Mouse (Mus musculus): ENCODE results near the gene Gm8122.
"Not testable (repeated sequence)": the region's sequence is repeated elsewhere in the genome, so short reads cannot be mapped to it uniquely, and the experiment has no call there.

Gene Gm8122

DNA sequence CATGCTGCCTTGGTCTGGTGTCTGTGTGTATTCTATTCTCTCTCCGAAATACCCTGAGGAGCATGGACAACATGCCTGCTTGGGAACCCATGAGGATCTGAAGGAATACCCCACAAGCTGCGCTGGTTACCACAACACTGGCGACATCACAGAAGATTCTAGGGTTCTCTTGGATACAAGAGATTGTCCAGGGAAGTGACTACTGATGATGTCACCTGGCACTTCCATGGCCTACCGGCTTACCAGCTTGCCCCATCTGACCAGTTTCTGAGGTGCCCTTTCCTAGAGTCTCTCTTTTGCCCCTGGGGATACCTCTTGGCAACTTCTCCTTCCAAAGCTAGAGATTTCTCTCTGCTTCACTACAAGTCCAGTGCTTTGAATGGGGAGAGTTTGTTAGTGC is at the start of gene Gm8122:
Gene Gm8122, minus strand, starts transcription at position 101 of the 400 bp plus-strand sequence.
- DNase-seq (ENCODE audit: low spot score) = not testable (repeated sequence)

DNA sequence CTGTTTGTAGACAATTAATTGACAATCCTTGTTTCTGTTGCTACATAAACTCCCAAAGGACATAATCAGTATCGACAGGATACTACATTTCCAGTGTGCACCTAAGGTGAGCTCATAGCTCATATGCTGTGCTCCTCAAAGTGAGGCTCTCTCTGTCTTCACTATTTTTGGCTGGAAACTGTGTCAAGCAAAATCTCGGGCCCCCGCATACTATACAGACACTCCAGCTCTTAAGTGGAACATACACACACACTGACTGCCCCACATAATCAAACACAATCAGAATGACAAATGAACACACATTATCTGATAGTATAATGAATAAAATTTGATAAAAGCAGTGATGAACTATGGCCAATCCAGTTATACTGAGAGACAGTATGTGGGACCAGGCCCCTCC is 43.6 kb upstream of the Gm8122 start:
- DNase-seq (ENCODE audit: low spot score) = not testable (repeated sequence)

DNA sequence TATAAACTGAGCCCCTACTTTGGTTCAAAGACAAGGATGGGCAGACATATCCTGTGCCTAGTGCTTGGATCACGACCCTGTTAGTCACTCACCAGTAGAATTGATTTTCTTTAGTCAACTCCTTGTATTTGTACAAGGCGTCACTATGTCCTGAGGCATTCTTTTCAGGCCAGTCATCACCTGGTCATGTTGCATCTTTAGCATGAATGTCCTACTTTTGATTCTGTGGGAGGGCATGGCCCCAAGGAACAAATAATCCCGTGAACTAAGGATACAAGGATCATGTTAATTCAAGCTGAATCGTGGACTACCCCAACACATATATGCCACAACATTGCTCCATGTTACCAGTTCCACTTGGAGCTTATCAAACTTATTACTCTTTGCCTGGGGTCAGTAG is 43.0 kb upstream of the Gm8122 start:
- DNase-seq (ENCODE audit: low spot score) = not testable (repeated sequence)

DNA sequence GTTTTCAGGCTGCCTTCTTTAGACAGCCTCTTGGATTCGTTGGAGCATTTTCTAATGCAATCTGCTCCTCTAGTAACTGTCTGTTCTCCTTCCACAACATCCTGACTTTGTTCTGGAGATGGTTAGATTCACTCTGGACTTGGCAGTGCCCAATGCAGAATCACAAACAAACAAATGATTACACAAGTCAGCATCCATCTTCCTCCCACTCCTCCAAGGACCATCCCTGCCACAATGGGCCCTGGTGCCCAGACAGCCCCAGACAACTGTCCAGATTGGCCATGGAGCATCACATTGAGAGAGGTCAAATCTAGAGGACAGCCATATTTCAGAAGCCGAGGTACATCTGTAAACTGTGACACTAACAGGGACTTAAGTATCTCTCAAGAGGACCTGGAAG is 42.4 kb upstream of the Gm8122 start:
- not testable (repeated sequence) for DNase-seq (ENCODE audit: low spot score)

DNA sequence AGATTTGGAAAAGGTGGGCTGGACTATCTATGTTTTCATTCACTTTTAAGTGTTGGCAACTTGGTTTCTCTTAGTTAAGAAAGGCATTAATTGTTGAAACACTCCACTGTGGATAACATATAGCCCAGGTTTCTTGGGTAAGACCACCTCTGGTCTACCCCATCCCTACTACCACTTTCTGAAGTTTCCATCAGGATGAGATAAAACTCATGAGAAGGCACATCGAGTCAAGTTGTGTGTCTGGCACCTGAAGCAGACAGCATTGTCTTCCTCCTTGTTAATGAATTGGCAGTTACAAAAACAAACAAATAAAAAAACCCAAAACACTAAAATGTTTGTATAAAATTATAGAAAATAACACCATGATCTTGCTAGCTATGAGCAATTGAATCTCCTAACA is 40.6 kb upstream of the Gm8122 start:
- DNase-seq (ENCODE audit: low spot score) = not testable (repeated sequence)

DNA sequence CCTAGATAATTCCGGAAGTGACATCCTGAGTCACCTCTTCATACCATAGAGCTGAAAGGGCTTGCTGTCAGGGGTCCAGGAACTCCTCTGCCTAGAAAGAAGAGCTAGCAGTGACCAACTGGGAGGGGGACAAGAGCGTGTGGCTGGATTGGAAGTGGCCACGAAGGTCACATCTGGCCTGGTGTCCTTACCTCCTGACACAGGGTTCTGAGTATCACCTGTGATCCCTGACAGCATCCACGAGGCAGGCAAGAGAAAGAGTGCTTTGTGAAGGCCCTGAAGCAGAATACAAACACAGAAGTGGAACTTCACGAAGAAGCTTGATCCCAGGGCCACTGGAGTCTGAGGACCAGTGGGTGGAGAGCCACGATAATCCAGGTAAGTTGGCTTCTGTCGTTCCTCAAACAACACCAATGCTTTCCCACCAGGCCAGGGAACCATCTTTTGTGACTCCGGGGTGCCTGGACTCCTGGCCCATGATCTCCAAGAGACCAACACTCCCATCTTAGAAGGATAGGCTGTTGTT is 39.9 kb upstream of the Gm8122 start, which contains the start of gene Gm9732:
Gene Gm9732, plus strand, starts transcription at position 51 of the 526 bp plus-strand sequence.
- peak; percentile 47 for DNase-seq (ENCODE audit: low spot score)

DNA sequence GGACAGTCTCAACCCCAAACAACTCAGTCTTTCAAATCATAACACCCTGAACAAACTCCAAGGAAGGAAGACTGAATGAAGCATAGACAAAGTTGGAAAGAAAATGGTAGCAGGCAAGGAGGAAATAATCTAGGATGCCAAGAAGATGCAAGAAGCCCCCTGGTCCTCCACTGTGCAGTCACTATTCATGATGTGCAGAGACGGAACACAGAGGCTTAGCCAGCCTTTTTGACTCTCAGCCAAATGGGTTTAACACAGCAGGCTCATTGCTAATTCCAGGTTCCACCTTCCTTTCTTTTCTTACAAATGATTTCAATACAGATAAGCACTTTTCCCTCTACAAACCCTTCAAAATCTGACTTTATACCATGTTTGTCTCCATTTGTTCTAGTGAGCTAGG is 38.1 kb upstream of the Gm8122 start:
- not testable (repeated sequence) for DNase-seq (ENCODE audit: low spot score)

DNA sequence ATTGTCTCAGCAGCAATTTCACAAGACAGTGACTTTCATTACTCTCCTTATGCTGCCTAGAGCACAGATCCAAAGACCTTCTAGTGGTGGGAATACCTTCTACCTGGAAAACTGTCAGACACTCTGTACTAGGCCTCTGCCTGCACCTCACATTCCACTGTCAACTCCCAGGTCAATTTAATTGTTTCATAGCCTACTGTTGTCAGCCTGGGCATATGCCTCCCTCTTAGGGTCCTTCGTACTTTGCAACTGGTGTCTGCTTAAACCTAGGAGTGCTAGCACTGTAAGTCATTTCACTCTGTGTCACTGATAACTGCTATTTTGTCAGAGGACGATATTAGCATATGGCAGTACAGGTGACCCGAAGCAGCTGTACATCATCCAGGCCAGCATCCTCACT is 34.1 kb upstream of the Gm8122 start:
- DNase-seq (ENCODE audit: low spot score) = not testable (repeated sequence)

DNA sequence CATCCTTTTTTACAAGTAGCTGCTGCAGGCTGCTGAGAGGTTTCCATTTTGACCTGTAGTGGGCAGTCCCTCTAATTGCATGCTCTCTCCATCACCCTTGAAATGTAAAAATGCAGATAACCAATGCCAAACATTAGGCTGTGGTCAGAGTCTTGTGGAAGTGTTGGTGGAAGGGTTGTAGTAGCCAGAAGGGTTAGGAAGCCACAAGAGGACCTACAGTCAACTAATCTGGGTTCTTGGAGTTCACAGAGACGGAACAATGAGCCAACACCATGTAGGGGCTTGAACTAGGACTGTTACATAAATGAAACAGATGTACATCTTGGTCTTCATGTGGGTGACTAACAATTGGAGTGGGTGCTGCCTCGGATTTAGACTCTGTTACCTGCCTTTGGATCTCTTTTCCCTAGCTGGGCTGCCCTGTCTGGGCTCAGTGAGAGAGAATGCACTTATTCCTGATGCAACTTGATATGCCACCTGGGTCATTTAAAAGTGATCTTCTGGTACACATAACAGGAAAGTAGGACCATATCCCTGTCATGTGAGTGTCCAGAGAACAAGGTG is 33.5 kb upstream of the Gm8122 start:
- not testable (repeated sequence) for DNase-seq (ENCODE audit: low spot score)

DNA sequence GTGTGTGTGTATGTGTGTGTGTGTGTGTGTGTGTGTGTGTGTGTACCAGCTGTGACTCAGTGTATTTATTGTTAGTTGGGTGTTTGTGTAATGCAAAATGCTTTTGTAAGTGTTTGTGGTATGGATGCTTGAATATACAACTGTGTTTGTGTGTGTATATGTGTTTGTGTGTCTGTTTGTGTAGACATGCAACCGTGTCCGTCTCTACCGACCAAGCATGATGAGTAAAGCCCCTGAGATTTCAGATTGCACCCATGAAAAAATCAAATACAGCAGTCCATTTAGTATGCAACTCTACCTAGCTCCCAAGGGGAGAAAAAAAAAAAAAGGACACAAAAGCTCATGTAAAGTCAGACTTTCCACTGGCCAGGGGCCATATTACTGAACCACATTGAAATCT is 28.3 kb upstream of the Gm8122 start:
- DNase-seq (ENCODE audit: low spot score) = not testable (repeated sequence)

DNA sequence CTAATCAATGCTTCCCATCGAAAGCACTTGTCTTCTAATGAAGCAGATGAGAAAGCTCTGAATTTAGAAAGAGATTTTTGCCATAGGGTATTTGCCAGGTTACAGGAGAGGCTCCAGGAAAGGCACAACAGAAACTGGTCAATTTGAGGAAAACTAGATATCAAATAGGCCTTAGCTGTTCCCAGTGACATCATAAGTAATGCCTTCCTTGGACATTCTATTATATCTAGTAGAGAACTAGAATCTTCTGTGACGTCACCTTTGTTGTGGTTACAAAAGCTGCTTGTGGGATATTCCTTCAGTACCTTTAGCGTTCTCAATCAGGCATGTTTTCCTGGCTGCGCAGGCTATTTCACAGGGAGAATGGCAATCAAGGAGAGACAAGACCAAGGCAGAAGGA is 23.2 kb upstream of the Gm8122 start, which contains the start of gene Gm8126:
Gene Gm8126, plus strand, starts transcription at position 301 of the 400 bp plus-strand sequence.
- not testable (repeated sequence) for DNase-seq (ENCODE audit: low spot score)

DNA sequence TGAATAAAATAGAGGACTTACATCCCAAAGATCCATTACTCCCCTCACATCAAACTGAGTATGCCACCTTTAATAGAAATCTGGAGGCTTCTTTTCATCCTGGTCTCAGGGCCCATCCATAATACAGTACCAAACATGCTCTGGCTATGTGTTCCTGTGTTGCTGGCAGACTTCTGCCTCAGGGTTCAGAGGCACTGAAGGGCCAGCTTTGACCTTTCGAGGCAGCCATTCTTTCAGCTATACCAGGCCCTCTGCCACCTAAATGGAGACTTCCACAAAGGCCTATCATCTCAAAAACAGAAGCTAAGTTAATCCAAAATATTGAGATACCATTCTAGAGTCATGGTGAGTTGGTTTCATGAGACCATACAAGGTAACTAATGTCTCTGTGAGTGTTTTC is 21.4 kb upstream of the Gm8122 start:
- DNase-seq (ENCODE audit: low spot score) = not testable (repeated sequence)

DNA sequence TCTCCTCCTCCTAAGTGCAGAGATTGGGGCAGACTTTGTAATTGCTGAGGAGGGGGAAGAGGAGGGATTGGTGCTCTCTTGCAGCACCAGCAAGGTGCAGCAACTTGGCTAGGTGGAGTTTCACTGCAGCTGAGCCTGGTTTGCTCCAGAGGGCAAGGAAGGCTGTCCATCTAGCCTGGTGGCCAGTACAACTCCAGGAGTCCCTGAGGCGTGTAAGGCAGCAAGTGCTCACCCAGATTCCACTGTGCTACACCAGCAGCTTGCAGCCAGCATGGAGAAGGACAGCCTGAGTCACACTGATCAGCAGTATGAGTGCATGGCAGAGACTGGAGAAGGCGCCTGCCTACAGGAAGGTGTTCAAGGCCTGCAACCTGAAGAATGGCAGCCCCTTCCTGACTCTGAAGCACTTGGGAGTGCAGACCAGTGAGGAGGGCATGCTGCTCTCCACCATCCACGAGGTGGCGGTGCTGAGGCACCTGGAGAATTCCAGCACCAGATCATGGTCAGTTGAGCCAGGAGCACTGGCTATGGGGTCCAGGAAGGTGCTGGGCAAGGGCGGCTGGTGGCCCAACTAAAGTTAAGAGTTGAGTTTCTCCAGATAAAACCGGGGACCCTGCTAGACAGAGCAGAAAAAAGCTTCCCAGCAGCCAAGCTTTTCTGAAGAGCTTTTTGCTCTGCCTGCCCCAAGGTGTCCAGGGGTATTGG is 15.6 kb upstream of the Gm8122 start:
- DNase-seq (ENCODE audit: low spot score) = not testable (repeated sequence)

DNA sequence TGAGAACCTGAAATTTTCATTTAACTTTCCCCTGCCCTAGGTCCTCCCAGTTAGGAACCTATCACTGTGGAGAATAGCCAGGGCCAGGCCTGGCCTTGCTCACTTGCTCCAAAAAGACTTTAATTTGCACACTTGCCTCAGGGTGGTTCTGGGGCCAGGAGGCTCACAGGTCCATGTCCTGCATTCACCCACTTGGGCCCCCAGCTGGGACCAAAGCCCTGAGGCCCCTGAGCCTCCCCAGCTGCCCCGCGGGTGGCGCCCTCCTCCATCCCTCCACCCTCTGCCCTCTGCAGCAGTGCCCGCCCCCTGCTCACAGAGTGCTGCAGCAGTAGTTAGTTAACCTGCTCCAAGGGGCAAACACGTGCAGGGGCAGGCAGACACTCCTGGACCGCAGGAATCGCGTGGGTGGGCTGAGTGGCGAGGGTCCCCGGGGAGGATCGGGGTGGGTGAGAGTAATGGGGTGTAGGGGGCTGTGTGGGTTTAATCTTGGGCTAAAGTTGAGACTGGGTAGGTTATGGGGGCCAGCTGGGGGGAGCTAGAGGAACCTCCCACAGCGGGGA is 14.6 kb upstream of the Gm8122 start:
- not testable (repeated sequence) for DNase-seq (ENCODE audit: low spot score)

DNA sequence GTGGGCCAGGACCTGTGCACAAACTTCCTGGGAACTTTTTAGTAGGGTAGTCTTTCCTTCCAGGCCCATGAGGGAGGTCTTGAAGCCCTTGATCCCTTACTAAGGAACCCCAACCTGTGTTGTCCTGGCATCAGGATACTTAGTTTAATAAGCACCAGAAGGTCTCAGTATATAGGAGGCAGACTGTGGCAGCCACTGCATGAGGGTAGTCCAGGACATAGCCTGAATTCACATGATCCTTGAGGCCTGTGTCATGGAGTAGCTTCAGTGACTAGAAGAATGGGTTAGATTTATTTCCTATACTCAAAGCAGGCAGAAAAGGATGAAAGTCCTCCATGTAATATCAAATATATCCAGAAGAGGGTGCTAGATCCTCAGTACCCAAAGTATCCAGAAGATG is 2.7 kb upstream of the Gm8122 start:
- not testable (repeated sequence) for DNase-seq (ENCODE audit: low spot score)
